Mouse (Mus musculus) forebrain, embryonic 11.5 days (tissue): ENCODE data around the gene Emx1. TPM values are rescaled to one million over a fixed set of nuclear protein-coding genes. Genes with fewer than 3 reads are reported as not detected.
"Not testable (repeated sequence)": the region's sequence is repeated elsewhere in the genome, so short reads cannot be mapped to it uniquely, and the experiment has no call there.

Experiments
- ATAC-seq: fragments of 200-750 bp; cut with Nextera tagmentation; replicated peaks from 2 replicates; pipeline ENCODE4 v1.8.0; 2017; ENCODE audit warnings: moderate TSS enrichment; ENCODE audit not compliant: low FRiP score
- DNase-seq: peaks from one replicate; pipeline ENCODE4 v3.0.0-alpha.2; 2017; ENCODE audit warnings: low spot score
- H3K27ac ChIP-seq: fragments of 300-500 bp; sonication (generic); 2 replicates; pipeline ENCODE4 v1.5.1; 2014; ENCODE audit warnings: low read depth, low read length
- H3K27me3 ChIP-seq: fragments of 300-500 bp; sonication (generic); 2 replicates; pipeline ENCODE4 v1.6.1; 2014; ENCODE audit warnings: mild to moderate bottlenecking, low read length, mixed read lengths; ENCODE audit not compliant: control insufficient read depth, insufficient read depth
- H3K36me3 ChIP-seq: fragments of 300-500 bp; sonication (generic); 2 replicates; pipeline ENCODE4 v1.6.1; 2014; ENCODE audit warnings: mild to moderate bottlenecking, low read length, moderate library complexity, mixed read lengths; ENCODE audit not compliant: control insufficient read depth, insufficient read depth
- H3K4me1 ChIP-seq: fragments of 300-500 bp; sonication (generic); replicated peaks from 2 replicates; pipeline ENCODE4 v1.6.1; 2014; ENCODE audit warnings: low read length, mixed read lengths; ENCODE audit not compliant: control insufficient read depth, insufficient read depth
- H3K4me2 ChIP-seq: fragments of 300-500 bp; sonication (generic); 2 replicates; pipeline ENCODE4 v1.6.1; 2014; ENCODE audit warnings: low read depth, mild to moderate bottlenecking, low read length, moderate library complexity, mixed read lengths; ENCODE audit not compliant: severe bottlenecking
- H3K4me3 ChIP-seq: fragments of 300-500 bp; sonication (generic); 2 replicates; pipeline ENCODE4 v1.5.1; 2014; ENCODE audit warnings: low read depth, low read length
- H3K9ac ChIP-seq: fragments of 300-500 bp; sonication (generic); 2 replicates; pipeline ENCODE4 v1.6.1; 2014; ENCODE audit warnings: low read length
- H3K9me3 ChIP-seq: fragments of 300-500 bp; sonication (generic); 2 replicates; pipeline ENCODE4 v1.6.1; 2016; ENCODE audit warnings: low read length, mixed read lengths; ENCODE audit not compliant: control insufficient read depth
- whole genome bisulfite sequencing: fragments of 180-500 bp; shearing (Covaris S2); extraction: QIAGEN DNeasy Blood & Tissue Kit; methylation state at CpG from one replicate; pipeline ENCODE4 v1.1.7; 2014; 5-methylcytosine and 5-hydroxymethylcytosine counted together
- polyA plus RNA-seq: library from polyadenylated mRNA; unstranded; fragments of >200 nt; fragmentation: Nextera tagmentation; extraction: Ambion mirVana; gene quantifications from 2 replicates; pipeline ENCODE4 v1.2.1, GENCODE M21; 2014

The Emx1 gene
- polyA plus RNA-seq, result 63.5 and 67.2 TPM in 2 replicates

DNA sequence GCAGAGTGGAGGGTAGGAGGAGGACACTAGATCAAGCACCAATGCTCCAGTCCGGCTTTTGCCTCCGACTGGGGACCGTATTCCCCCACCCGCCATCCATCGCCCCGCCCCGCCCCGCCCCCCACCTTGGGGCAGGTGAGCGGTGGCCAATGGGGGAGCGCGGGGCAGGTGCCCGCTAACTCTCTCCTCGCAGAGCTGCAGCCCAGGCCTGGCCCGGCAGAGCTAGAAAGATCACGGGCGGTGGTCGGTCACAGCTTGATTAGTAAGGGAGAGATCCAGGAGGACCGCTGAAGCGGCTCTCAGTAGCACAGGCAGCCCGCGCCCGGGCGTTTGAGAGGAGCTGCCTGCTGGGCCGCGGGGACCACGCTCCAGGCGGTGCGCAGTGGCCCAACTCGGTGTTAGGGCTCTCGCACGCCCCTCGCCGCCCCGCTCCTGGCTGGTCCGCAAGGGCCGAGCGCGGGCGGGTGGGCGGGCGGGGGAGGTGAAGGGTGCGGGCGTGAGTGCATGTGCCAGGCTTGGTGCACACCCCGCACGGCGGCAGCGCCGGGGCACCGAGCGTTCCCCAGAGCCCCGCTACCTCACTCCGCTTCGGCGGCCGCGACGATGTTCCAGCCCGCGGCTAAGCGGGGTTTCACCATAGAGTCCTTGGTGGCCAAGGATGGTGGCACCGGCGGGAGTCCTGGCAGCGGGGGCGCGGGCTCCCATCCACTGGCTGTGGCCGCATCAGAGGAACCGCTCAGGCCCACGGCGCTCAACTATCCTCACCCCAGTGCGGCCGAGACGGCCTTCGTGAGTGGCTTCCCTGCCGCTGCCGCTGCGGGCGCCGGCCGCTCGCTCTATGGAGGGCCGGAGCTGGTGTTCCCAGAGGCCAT is at the start of gene Emx1:
Emx1 (plus strand) TSS at position 99 of the 872 bp plus-strand sequence.
- WGBS, result 0% methylated on average over 78 of the region's 81 CpGs
- H3K27ac ChIP-seq, result peak within 1 kb of the TSS; percentile 79
- DNase-seq, result peak; percentile 94

DNA sequence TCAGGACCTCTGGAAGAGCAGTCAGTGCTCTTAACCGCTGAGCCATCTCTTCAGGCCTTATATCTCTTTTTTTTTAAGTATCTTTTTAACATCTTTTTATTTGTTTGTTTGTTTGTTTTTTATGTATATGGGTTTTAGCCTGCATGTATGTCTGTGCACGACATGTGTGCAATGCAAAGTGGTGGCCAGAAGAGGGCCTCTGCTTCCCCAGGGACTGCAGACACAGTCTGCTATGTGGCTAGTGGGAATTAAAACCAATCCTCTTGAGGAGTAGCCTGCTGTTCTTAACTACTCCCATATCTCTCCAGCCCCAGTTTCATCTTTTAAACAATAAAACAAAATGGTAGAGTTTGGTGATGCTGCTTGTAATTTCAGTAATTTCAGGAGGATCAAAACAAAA is 47.7 kb upstream of the Emx1 start:
- Histone ChIP-seq H3K9ac (no peak overlapping the region), H3K27me3 (no peaks in the 10 kb centered on the region), H3K4me3 (no peak overlapping the region), H3K27ac (no peak overlapping the region), H3K4me1 (no peaks in the 10 kb centered on the region; the same call in 1 of the 2 replicates), H3K4me2 (no peak overlapping the region), H3K36me3 (no peaks in the 10 kb centered on the region), H3K9me3 (no peaks in the 10 kb centered on the region)
- 92% methylated on average over 2 of the region's 2 CpGs for WGBS
- ATAC-seq (no peak), DNase-seq (no peak)

More for the DNA sequence above, at the start of gene Emx1:
- Histone ChIP-seq H3K9me3 (no peaks in the 10 kb centered on the region), H3K4me1 (peaks cover 22% of the 10 kb centered on the region), H3K4me3 (peak within 1 kb of the TSS; percentile 59), H3K4me2 (peak within 1 kb of the TSS; percentile 67), H3K9ac (peak within 1 kb of the TSS; percentile 89), H3K27me3 (peaks cover 49% of the 10 kb centered on the region), H3K36me3 (no peaks in the 10 kb centered on the region)
- peak; percentile 88 for ATAC-seq

DNA sequence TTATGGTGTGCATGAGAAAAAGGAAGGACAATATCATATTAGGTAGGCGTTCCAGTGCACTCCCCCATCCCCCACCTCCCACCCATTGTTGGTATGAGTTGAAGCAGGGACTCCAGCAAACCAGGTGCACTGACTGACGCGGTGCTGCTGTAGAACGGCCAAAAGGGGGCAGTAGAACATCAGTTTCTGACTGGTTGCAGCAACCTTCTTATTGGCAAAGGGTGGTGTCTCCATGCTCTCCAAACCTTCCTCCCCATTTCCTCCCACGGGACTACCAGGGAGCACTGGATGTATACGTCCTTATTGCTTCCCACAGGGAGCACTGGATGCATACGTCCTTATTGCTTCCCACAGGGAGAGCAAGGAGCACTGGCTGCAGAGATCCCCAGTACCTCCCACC is 46.2 kb upstream of the Emx1 start:
- not testable (repeated sequence) for H3K9ac ChIP-seq, H3K27me3 ChIP-seq, H3K4me3 ChIP-seq, H3K4me1 ChIP-seq, H3K4me2 ChIP-seq, H3K36me3 ChIP-seq, H3K9me3 ChIP-seq, ATAC-seq, DNase-seq, H3K27ac ChIP-seq
- 9% methylated on average over 7 of the region's 7 CpGs for WGBS

DNA sequence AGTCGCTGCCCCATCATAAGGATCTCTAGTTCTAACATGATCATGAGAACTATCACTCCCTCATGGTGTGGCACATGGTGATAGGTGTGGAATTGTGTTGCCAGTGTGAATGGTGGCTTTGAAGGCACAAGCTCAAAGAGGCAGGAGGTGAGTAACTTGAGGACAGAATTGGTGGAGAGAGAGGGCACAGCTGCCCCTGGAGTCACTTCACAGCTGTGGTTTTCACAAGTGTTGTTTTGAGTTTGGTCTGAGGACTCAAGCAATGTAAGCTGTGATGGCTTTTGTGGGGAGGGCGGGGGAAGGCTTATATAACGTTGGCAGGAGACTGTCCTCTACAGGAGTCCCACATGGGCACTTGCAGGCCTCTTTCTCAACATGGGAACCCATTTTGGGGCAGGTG is 42.8 kb upstream of the Emx1 start:
- no peak overlapping the region for H3K9ac ChIP-seq
- no peak overlapping the region for H3K4me2 ChIP-seq
- H3K27me3 ChIP-seq, result no peaks in the 10 kb centered on the region
- no peak for DNase-seq
- no peak overlapping the region for H3K4me3 ChIP-seq
- 74% methylated on average over 3 of the region's 3 CpGs for WGBS
- H3K27ac ChIP-seq, result no peak overlapping the region
- no peaks in the 10 kb centered on the region for H3K4me1 ChIP-seq
- H3K36me3 ChIP-seq, result no peaks in the 10 kb centered on the region
- ATAC-seq, result no peak
- no peaks in the 10 kb centered on the region for H3K9me3 ChIP-seq

DNA sequence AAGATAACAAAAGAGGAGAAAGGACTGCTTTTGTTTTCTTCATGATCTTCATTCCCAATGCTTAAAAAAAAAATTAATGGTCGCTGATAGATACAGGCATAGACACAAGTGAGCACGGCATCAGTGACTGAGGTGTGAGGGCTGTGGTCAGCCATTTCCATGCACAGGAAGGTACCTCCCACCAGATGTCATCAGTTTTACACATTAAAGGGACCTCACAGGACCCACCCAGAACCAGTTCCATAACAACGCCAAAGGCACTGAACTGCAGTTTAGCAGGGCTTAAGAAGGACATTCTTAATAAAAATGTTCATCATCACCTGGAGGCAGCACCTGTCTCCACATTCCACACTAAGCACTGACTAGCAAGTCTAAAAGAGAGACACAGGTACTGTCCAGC is 39.6 kb upstream of the Emx1 start:
- H3K27me3 ChIP-seq, result no peaks in the 10 kb centered on the region
- 66% methylated on average over 3 of the region's 3 CpGs for WGBS
- H3K9me3 ChIP-seq, result no peaks in the 10 kb centered on the region
- no peak overlapping the region for H3K4me2 ChIP-seq
- no peaks in the 10 kb centered on the region for H3K4me1 ChIP-seq
- no peak overlapping the region for H3K4me3 ChIP-seq
- DNase-seq (no peak), ATAC-seq (no peak)
- H3K9ac ChIP-seq, result no peak overlapping the region
- H3K27ac ChIP-seq, result no peak overlapping the region
- H3K36me3 ChIP-seq, result no peaks in the 10 kb centered on the region

DNA sequence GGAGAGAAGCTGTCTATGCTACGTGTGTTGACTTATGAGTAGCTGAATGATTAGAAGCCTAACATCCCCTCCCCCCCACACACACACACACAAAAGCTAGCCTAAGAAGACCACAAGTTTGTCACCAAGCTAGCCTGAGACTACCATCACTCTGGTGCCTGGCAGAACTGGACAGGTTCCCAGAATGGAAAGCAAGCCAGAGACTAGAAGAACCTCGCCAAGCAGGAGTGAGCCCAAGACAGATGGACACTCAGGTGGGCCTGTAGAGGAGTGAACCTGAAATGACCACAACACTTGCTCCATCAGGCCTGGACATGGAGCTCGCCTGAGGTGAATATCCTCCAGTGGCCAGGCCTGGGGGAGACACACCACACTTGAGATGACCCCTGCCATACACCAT is 36.9 kb upstream of the Emx1 start:
- H3K27ac ChIP-seq, result no peak overlapping the region
- no peaks in the 10 kb centered on the region for H3K9me3 ChIP-seq
- WGBS, result 72% methylated on average over 3 of the region's 3 CpGs
- ATAC-seq (no peak), DNase-seq (no peak)
- H3K9ac ChIP-seq, result no peak overlapping the region
- no peak overlapping the region for H3K4me2 ChIP-seq
- peaks cover 4% of the 10 kb centered on the region; the same call in 1 of the 2 replicates for H3K4me1 ChIP-seq
- H3K36me3 ChIP-seq, result no peaks in the 10 kb centered on the region
- no peaks in the 10 kb centered on the region for H3K27me3 ChIP-seq
- no peak overlapping the region for H3K4me3 ChIP-seq

DNA sequence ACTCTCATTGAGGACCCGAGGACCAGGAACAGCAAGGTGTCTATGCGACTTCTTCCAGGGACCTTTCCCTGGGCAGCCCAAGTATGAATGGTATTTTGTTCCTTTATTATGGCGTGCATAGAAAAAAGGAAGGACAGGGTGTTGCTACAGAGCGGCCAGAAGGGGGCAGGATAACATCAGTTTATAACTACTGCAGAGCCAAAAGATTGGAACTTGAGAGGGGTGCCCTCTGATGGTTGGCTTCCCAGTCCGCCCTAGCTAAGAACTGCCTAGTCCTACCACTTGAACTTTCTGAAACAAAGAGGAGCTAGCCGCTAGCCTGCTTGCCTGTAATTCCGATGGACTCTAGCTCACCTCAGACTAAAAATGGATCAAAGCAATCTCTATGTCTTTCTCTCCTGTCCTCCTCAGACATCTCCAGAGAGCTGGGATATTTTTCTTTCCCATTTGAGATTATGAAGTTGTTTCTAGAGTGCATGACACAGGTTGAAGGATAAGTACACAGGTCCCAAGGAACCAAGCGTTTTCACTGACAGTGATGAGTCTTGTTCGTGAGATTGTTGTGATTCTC is 33.2 kb upstream of the Emx1 start:
- ATAC-seq, result peak; percentile 69

DNA sequence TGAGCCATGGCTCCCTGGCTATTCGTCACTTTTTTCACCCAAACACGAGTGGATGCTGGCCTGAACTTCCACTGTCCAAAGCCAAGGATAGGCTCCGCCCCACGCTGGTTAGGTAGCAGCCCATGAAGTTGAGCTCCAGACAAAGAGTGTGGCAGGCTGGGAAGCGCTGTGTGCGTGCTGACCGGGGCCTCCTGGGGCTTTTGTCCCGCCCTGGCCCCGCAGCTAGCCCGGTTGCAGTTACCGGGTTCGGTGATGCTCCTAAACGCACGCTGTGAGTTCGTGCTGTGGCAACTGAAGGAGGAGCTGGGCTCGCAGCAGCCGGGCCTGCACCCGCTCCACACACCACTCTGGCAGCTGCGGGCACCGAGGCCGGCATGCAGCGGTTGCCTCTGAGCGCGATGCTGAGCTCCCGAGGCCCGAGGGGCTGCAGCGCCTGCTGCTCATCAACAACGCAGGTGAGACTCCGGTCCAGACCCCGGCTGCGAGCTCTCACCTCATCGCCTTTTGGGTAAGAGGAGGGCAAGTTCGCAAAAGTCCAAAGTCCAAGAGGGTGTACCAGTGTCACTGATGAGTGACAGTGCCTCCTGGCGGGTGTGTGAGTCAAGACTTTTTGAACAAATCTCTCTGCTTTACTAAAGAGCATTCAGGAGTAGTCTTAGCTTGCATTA is 32.2 kb upstream of the Emx1 start:
- Histone ChIP-seq H3K27me3 (no peaks in the 10 kb centered on the region), H3K27ac (no peak overlapping the region), H3K4me2 (peak overlapping the region; percentile 62), H3K9me3 (no peaks in the 10 kb centered on the region), H3K4me1 (peaks cover 4% of the 10 kb centered on the region; the same call in 1 of the 2 replicates), H3K4me3 (peak overlapping the region; percentile 35), H3K9ac (peak overlapping the region; percentile 78), H3K36me3 (no peaks in the 10 kb centered on the region)
- DNase-seq, result peak; percentile 78
- WGBS, result under 1% methylated on average over 34 of the region's 34 CpGs
- peak; percentile 66 for ATAC-seq

More for the DNA sequence above, 33.2 kb upstream of the Emx1 start:
- no peaks in the 10 kb centered on the region for H3K9me3 ChIP-seq
- no peaks in the 10 kb centered on the region for H3K27me3 ChIP-seq
- H3K4me1 ChIP-seq, result peaks cover 4% of the 10 kb centered on the region; the same call in 1 of the 2 replicates
- H3K4me2 ChIP-seq, result no peak overlapping the region
- DNase-seq, result peak; percentile 84
- H3K4me3 ChIP-seq, result no peak overlapping the region
- no peaks in the 10 kb centered on the region for H3K36me3 ChIP-seq
- no peak overlapping the region for H3K9ac ChIP-seq
- H3K27ac ChIP-seq, result no peak overlapping the region
- 7% methylated on average over 9 of the region's 9 CpGs for WGBS
